Mouse (Mus musculus) neural tube, embryonic 14.5 days (tissue): ENCODE measurements around the gene Cpvl. TPM values are rescaled to one million over a fixed set of nuclear protein-coding genes. Genes with fewer than 3 reads are reported as not detected.

Experiments used
- ATAC-seq: fragments of 200-750 bp; cut with Nextera tagmentation; 2 replicates; pipeline ENCODE4 v1.8.0; 2017; ENCODE audit warnings: low read depth, mild to moderate bottlenecking, moderate TSS enrichment, moderate library complexity
- H3K27ac ChIP-seq: fragments of 300-500 bp; sonication (generic); 2 replicates; pipeline ENCODE4 v1.5.1; 2014; ENCODE audit warnings: low read depth, mild to moderate bottlenecking, control low read depth, low read length, moderate library complexity, mixed read lengths
- H3K27me3 ChIP-seq: fragments of 300-500 bp; sonication (generic); 2 replicates; pipeline ENCODE4 v1.6.1; 2014; ENCODE audit warnings: low read length; ENCODE audit not compliant: control insufficient read depth, insufficient read depth
- H3K36me3 ChIP-seq: fragments of 300-500 bp; sonication (generic); 2 replicates; pipeline ENCODE4 v1.6.1; 2014; ENCODE audit warnings: low read length, mixed read lengths; ENCODE audit not compliant: control insufficient read depth, insufficient read depth
- H3K4me1 ChIP-seq: fragments of 300-500 bp; sonication (generic); 2 replicates; pipeline ENCODE4 v1.6.1; 2014; ENCODE audit warnings: low read length; ENCODE audit not compliant: control insufficient read depth, insufficient read depth
- H3K4me2 ChIP-seq: fragments of 300-500 bp; sonication (generic); 2 replicates; pipeline ENCODE4 v1.6.1; 2014; ENCODE audit warnings: mild to moderate bottlenecking, low read depth, low read length, control low read depth
- H3K4me3 ChIP-seq: fragments of 300-500 bp; sonication (generic); 2 replicates; pipeline ENCODE4 v1.5.1; 2014; ENCODE audit warnings: low read depth, low read length, control low read depth, mixed read lengths
- H3K9ac ChIP-seq: fragments of 300-500 bp; sonication (generic); replicated peaks from 2 replicates; pipeline ENCODE4 v1.6.1; 2014; ENCODE audit warnings: low read depth, mild to moderate bottlenecking, control low read depth, low read length, mixed read lengths
- H3K9me3 ChIP-seq: fragments of 300-500 bp; sonication (generic); 2 replicates; pipeline ENCODE4 v1.6.1; 2016; ENCODE audit warnings: low read length; ENCODE audit not compliant: control insufficient read depth
- WGBS: fragments of 180-500 bp; shearing (Covaris S2); extraction: QIAGEN DNeasy Blood & Tissue Kit; methylation state at CpG from one replicate; pipeline ENCODE4 v1.1.7; 2014; 5-methylcytosine and 5-hydroxymethylcytosine counted together
- polyA plus RNA-seq: library from polyadenylated mRNA; unstranded; fragments of >200 nt; fragmentation: Nextera tagmentation; extraction: Ambion mirVana; gene quantifications from 2 replicates; pipeline ENCODE4 v1.2.1, GENCODE M21; 2014

Gene Cpvl
- polyA plus RNA-seq, 1 experiment from 2014 or later, result not detected

GRCm38 (mm10) chr6:53879567-53879966 lies 98.9 kb downstream of the Cpvl start:
- ATAC-seq, result no peak
- no peaks in the 10 kb centered on the region for H3K9me3 ChIP-seq
- H3K27ac ChIP-seq, result no peak overlapping the region
- 90% methylated on average over 8 of the region's 8 CpGs for WGBS
- no peak overlapping the region for H3K4me2 ChIP-seq
- no peaks in the 10 kb centered on the region for H3K27me3 ChIP-seq
- no peaks in the 10 kb centered on the region for H3K36me3 ChIP-seq
- no peak overlapping the region for H3K4me3 ChIP-seq
- no peak overlapping the region for H3K9ac ChIP-seq
- peaks cover 9% of the 10 kb centered on the region for H3K4me1 ChIP-seq

DNA sequence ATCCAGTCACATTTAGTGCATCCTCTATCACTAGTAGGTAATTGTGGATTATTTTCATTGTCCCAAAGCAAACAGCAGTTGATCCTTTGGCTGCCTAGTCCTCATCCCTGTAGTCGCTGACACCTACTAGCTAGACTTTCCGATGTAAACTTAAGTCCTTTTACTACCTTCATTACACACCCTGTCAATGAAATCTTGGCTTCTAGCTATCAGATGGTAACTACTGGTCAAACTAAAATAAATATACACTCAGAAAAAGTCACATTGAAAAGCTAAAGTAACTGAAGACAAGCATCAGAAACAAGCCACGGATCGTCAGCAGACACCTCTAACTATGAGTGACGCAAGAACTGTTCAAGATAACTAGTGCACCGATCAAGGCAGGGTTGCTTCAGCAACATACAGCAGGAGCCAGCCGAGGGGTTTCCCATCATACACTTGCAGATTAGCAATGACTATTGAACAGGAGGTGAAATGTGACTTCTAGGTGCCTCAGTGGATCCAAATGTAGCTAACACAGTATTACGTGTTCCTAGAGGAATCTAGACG lies 103.5 kb downstream of the Cpvl start:
- Histone ChIP-seq H3K4me2 (no peak overlapping the region), H3K9me3 (no peaks in the 10 kb centered on the region), H3K27ac (no peak overlapping the region), H3K36me3 (no peaks in the 10 kb centered on the region), H3K4me3 (no peak overlapping the region), H3K9ac (no peak overlapping the region), H3K4me1 (no peaks in the 10 kb centered on the region), H3K27me3 (no peaks in the 10 kb centered on the region)
- WGBS, result 91% methylated on average over 9 of the region's 9 CpGs
- ATAC-seq, result no peak

DNA sequence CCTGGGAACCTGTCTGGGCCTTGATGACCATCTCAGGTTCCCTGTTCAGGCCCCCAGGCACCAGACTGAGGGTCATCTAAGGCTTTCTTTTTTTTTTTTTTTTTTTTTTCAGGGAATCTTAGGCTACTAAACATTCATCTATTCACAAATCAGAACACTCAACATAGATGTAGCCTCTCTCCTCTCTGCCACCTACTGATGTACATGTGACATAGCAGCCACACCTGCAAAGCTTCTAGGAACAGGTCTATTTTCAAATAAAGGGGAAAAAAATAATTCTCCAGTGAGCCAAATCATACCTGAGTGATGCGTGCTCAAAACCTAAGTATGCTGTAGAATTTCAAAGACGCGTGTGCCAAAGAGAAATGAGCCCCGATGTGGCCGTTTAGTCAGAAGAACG lies 106.6 kb downstream of the Cpvl start:
- Histone ChIP-seq H3K4me1 (no peaks in the 10 kb centered on the region), H3K4me3 (no peak overlapping the region), H3K27me3 (no peaks in the 10 kb centered on the region), H3K9ac (no peak overlapping the region), H3K9me3 (no peaks in the 10 kb centered on the region), H3K27ac (no peak overlapping the region), H3K4me2 (no peak overlapping the region), H3K36me3 (no peaks in the 10 kb centered on the region)
- WGBS, result 88% methylated on average over 6 of the region's 6 CpGs
- no peak for ATAC-seq

DNA sequence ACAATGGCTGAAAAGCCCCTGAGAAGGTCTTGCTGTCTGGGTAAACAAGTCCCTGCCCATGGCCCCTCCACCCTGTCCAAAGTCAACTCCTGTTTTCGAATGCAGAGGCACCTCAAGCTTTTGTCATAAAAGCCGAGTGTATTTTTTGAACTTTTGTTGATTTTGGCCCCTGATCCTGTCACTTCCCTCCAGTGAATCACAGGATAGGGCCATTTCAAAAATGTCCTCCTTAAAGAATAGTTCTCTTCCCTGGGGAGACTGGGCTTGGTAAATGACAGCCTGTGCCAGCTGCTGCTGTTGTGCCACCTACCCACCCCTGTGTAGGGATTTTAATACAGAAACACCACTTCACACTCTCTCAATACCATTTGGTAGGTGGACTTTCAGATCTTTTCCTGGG lies 115.5 kb downstream of the Cpvl start:
- Histone ChIP-seq H3K4me1 (no peaks in the 10 kb centered on the region), H3K9ac (no peak overlapping the region), H3K9me3 (no peaks in the 10 kb centered on the region), H3K27ac (no peak overlapping the region), H3K27me3 (no peaks in the 10 kb centered on the region), H3K4me2 (no peak overlapping the region), H3K4me3 (no peak overlapping the region), H3K36me3 (no peaks in the 10 kb centered on the region)
- no peak for ATAC-seq
- 80% methylated on average over 2 of the region's 2 CpGs for WGBS

- Histone ChIP-seq H3K27ac (no peak overlapping the region), H3K4me1 (0 out of 2 replicates have a peak, but pooled peaks cover 2% of the 10 kb centered on the region), H3K9me3 (no peaks in the 10 kb centered on the region), H3K36me3 (no peaks in the 10 kb centered on the region), H3K4me3 (no peak overlapping the region), H3K27me3 (no peaks in the 10 kb centered on the region), H3K4me2 (no peak overlapping the region), H3K9ac (no peak overlapping the region)
- 46% methylated on average over 1 of the region's 1 CpGs for WGBS
- ATAC-seq, result no peak
Measured at GRCm38 (mm10) chr6:53859106-53859505, 119.4 kb downstream of the Cpvl start.

- no peak overlapping the region for H3K4me3 ChIP-seq
- H3K9me3 ChIP-seq, result no peaks in the 10 kb centered on the region
- H3K9ac ChIP-seq, result no peak overlapping the region
- H3K27me3 ChIP-seq, result no peaks in the 10 kb centered on the region
- H3K27ac ChIP-seq, result no peak overlapping the region
- 76% methylated on average over 7 of the region's 7 CpGs for WGBS
- H3K36me3 ChIP-seq, result no peaks in the 10 kb centered on the region
- no peak overlapping the region for H3K4me2 ChIP-seq
- H3K4me1 ChIP-seq, result 0 out of 2 replicates have a peak, but pooled peaks cover 2% of the 10 kb centered on the region
- ATAC-seq, result no peak
Measured at GRCm38 (mm10) chr6:53857822-53858221, 120.6 kb downstream of the Cpvl start.

DNA sequence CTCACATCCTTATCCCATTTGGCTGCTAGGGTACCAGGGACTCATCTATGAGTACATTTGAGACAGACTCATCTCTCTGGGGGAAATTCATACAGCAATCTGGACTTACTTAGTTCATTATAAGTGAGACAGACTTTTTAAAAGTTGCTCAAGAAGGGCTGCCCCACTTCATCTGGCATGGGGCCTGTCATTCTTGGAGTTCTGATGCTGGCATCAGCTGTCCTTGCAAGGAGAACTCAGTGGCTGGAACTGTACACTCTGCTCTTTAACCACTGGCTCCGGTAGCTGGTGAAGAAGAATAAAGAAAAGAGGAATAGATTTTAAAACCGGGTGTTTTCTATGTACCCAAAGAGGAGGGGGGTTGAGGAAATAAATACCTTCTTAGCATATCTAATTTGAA lies 121.7 kb downstream of the Cpvl start:
- 74% methylated on average over 2 of the region's 2 CpGs for WGBS
- no peaks in the 10 kb centered on the region for H3K27me3 ChIP-seq

GRCm38 (mm10) chr6:53854971-53855856 lies 123.3 kb downstream of the Cpvl start:
- Histone ChIP-seq H3K36me3 (no peaks in the 10 kb centered on the region), H3K27me3 (no peaks in the 10 kb centered on the region), H3K4me1 (0 out of 2 replicates have a peak, but pooled peaks cover 2% of the 10 kb centered on the region), H3K9me3 (no peaks in the 10 kb centered on the region), H3K27ac (peak overlapping the region; percentile 69), H3K4me2 (no peak overlapping the region), H3K9ac (no peak overlapping the region), H3K4me3 (no peak overlapping the region)
- 53% methylated on average over 12 of the region's 12 CpGs for WGBS
- peak; percentile 84; the same call in 1 of the 2 replicates for ATAC-seq

More for the DNA sequence above, 121.7 kb downstream of the Cpvl start:
- no peak overlapping the region for H3K4me2 ChIP-seq
- no peak overlapping the region for H3K27ac ChIP-seq
- ATAC-seq, result no peak
- no peaks in the 10 kb centered on the region for H3K9me3 ChIP-seq
- H3K4me3 ChIP-seq, result no peak overlapping the region
- 0 out of 2 replicates have a peak, but pooled peaks cover 2% of the 10 kb centered on the region for H3K4me1 ChIP-seq
- no peaks in the 10 kb centered on the region for H3K36me3 ChIP-seq
- no peak overlapping the region for H3K9ac ChIP-seq

DNA sequence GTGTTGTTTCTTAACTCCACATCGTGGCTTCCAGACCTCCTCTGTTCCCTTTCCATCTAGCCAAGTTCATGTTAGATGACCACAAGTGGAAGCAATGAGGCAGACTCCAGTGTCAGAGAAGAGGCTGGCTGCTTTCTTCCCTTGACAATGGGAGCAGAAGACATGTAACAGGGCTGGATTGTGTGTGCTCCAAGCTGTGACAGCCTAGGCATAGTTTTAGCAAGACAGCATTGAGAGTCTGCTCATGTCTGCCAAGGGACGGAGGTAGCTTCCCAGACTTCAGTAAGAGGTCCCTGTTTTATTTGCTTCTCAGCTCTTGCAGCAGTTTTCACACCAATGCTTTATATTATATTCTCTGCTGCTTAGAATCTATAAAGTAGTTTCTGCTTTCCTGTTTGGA lies 124.2 kb downstream of the Cpvl start:
- Histone ChIP-seq H3K4me1 (0 out of 2 replicates have a peak, but pooled peaks cover 2% of the 10 kb centered on the region), H3K9me3 (no peaks in the 10 kb centered on the region), H3K4me3 (no peak overlapping the region), H3K9ac (no peak overlapping the region), H3K27ac (no peak overlapping the region; the same call in 1 of the 2 replicates), H3K4me2 (no peak overlapping the region), H3K27me3 (no peaks in the 10 kb centered on the region), H3K36me3 (no peaks in the 10 kb centered on the region)
- WGBS, result 73% methylated on average over 2 of the region's 2 CpGs
- ATAC-seq, result no peak
